Mouse (Mus musculus) left cerebral cortex, postnatal 4 days (tissue): ENCODE results near the gene Deup1. TPM values are rescaled to one million over a fixed set of nuclear protein-coding genes. Genes with fewer than 3 reads are reported as not detected.

Experiments
- DNase-seq: peaks from one replicate; pipeline ENCODE4 v3.0.0-alpha.2; 2022
- intact Hi-C: fragments of 180-260 bp; cut with DNase I; formaldehyde crosslinking; loops from one replicate; pipeline ENCODE4 v1.15.1; 2025
- total RNA-seq, 2 experiments: library from RNA; stranded (reverse); gene quantifications; 2 replicates each; pipeline ENCODE4 v1.2.3; 2021

Deup1 gene
- 1 to 10 TPM; 1.2 to 1.5 TPM for total RNA-seq

DNA sequence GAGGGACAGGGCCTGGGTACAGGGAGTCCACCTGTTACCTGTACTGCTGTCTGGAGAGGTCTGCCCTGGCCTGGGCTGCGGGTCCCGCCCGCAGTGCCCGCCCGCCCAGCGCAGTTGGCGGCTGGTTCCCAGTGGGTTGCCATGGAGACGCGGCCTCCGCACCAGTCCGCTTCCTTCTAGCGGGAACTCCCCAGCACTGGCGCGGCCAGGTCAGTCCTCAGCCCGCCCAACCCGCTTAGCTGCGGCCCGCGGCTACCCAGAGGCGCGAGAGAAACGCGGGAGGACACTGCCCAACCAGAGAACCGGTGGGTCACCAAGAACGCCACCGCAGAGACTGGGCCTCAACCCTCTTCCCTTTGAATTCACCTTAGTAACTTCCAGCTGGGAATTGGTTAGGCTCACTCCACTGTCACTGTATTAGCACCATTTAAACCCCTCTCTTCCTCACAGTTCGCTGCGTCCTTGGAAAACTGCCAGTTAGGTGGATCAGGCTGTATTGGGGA lies at the start of gene Deup1:
Gene Deup1 (minus strand): TSS at position 149 of the 503 bp plus-strand sequence.
- intact Hi-C loops: no loop called here
- DNase-seq: peak; percentile 58

DNA sequence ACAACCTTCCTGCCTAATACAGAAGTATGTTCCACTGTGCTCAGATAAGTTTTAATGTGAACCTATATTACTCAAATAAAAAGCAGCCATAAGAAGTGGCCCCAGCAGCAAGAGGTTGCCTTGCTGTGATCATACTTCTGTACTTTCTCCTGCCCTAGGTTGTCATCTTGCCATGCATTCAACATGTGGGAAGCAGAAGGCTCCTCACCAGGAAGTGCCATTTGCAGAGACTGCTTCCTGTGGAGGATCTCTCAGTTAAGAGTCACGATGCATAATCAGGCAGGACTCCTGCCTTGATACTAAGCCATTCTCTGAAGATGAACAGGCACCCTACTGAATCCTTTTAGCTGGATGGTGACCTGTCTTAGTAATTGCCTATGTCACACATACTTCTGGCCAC lies 44.5 kb upstream of the Deup1 start:
- intact Hi-C loops: no loop called here
- no peak for DNase-seq

DNA sequence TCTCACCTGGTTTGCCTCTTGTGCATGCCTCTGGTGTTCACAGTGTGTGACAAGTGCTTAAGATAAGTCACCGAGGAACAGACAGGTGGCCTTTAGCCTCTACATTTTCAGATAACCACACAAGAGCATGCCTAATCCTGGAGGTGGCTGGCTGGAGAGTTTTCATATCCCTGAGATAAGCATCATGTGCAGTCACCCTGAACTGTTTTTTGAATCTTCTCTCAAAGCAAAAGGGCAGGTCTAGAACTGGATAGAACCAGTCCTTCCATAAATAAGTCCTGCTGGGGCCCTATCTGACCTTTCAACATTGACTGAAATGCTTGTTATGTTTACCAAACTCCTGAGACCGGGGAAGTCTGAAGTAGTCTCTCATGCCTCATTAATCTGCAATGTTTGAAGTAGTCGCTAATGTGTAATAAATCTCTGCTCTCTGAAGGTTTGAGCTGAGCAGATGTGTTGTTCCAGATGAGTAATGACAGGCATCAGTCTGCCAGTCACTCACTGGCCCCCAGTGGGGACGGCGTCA lies 42.3 kb upstream of the Deup1 start:
- intact Hi-C loops: no loop called here

DNA sequence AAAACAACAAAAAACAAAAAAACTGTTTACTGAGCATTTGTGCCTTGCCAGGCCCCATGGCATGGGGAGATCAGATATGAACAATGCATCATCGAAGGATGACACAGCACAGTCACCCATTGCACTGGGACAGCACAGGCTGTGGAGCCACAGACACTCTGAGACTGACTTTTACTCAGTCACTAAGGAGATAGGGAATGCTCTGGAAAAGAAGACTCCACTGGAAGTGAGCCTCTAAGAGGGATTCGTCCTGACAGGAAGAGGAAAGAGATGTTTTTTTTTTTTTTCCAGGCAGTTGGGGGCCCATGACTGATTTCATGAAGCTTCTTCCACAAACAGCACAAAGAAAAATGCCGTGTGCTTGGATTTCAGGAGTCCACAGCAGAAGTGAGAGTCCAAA lies 41.7 kb upstream of the Deup1 start:
- intact Hi-C loops: no loop called here
- DNase-seq: no peak

More for the DNA sequence above, 42.3 kb upstream of the Deup1 start:
- DNase-seq: no peak

DNA sequence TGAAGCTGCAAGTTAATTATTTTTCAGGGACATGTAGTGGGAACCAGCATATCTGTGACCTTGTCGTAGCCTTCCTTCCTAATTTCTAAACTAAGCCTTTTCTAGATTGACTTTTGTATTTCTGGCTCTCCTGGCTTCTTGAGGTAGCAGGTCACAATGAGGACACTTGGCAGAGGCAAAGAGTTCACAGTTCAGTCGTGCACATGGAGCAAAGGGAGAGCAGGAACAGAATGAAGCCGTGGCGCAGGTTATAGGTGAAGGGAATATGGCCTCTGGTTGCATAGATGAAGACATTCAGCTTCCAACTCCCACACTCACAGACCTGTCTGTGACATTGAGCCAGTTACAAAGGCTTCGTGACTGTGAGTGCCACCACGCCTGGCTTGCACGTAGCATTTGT lies 36.9 kb upstream of the Deup1 start:
- intact Hi-C loops: no loop called here
- DNase-seq: no peak

DNA sequence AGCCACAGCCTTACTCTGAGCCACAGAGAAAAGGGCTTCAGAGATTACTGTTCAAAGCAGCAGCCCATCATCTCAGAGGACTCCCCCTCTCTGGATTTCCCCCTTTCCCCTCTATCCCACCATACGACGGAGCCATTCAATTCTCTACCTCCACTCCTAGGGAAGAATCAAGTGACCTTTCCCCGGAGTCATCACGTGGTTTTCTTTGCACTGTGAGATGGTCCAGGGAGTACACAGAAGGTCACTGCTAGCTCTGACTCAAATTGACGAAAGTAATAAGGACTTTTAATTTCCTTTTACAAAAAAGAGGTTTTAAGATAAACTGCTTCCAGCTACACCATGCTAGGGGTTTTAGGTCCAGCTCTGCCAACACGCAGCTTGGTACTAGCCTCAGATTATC lies 31.3 kb upstream of the Deup1 start:
- intact Hi-C loops: no loop called here
- DNase-seq: no peak

DNA sequence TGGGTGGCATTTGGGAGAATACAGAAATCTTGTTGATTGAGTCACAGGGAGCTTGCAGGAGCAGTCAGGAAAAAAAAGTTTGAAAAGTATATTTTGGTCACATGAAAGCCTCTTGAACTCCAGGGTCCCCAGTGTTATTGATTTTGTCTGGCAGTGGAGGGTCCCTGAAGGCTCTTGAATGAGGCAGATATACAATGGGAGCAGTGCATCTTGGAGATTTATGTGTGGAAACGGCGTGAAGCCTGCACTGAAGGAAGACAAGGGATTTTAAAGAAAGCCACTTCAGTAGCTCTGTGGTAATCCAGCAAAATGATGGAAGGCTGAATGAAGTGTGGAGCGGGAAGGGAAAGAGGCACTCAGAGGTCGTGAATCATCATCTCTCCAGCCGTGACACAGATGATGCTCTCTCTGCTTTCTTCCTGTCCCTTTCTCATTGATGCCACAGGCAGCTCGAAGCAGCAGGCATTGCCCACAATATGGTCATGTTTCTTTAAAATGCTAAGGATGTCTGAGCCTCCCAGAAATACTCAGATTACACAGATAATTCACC lies 30.6 kb upstream of the Deup1 start:
- no peak for DNase-seq
- intact Hi-C loops: no loop called here

DNA sequence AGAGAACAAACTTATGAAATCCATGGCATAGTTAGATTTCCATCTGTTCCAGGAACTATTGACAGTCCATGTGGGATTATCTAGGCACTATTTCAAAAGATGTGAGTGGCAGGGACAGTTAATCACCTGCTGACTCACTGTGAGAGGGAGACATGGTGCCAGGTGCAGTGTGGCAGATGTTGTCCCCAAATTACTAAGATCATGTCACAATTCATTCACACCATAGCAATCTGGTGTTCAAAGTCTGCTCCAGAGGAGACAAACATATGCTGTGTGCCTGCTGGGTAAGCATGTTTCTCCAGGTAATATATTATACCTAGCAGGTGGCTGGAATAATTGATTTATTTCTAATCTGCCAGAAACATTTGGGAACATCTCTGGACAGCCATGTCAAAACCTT lies 25.3 kb upstream of the Deup1 start:
- intact Hi-C loops: no loop called here
- peak; percentile 31 for DNase-seq

DNA sequence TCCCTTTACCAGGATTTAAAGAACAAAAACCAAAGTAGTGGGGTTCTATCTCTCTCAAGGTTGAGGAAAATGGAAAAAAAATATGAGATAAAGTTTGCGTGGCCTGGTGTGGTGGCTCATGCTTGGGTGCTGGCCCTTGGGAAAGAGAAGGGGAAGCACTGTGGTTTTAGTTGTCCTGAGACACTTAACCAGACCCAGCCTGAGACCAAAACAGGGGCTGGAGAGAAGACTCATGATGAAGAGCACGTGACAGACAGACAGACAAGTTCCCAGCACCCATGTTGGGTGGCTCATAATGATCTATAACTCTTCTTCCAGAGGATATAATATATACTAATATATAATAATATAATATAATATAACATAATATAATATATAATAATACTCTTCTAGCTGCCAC lies 22.2 kb upstream of the Deup1 start:
- DNase-seq: no peak
- intact Hi-C loops: no loop called here

DNA sequence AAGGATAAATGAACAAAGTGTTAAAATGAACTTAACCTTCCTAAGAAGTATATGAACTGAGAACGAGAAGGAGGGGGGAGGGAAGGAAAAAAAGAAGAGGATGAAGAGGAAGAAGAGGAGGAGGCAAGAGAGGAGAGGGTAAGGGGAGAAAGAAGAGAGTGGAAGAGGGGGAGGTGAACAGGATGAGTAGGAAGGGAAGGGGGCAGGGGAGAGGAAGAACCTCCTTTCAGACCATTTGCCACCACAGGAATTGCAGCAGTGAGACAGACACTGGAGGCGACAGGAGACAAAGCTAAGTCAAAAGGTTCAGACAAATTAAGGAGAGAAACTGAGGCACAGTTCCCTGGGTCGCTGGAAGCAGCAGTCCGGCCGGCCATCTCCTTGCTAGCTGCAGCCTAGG lies 349 bp downstream of the Deup1 start:
- intact Hi-C loops: no loop called here
- no peak for DNase-seq

DNA sequence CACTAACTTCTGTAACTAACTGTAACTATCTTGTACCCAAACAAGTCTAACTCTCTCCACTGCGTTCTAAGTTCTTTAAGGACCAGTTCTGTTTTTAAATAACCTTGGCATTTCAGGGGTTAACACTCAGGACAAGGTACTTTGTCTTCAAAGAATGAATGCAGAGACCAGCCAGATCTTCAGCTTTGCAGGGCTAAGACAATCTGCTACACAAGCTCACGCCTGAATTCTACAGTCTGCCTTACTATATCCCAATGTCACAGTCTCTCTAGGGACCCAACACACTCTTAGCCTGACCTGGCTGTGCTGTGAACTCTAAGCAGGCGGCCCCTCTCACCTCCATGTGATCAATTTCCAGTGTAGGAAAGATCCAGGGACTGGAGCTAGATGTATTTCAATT lies 3.0 kb downstream of the Deup1 start:
- intact Hi-C loops: no loop called here
- no peak for DNase-seq

DNA sequence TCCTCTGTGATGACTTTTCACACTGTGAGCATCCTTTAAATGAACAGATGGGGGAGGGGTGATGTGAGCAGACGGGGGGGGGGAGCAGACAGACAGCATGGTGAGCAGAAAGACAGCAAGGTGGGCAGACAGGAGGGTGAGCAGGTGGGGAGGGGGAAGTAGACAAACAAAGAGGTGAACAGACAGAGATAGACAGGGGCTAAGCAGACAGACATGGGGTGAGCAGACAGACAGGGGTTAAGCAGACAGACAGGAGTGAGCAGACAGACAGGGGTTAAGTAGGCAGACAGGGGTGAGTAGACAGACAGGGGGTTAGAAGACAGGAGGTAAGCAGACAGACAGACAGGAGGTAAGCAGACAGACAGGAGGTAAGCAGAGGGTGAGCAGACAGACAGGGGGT lies 8.0 kb downstream of the Deup1 start:
- no peak for DNase-seq
- intact Hi-C loops: no loop called here

DNA sequence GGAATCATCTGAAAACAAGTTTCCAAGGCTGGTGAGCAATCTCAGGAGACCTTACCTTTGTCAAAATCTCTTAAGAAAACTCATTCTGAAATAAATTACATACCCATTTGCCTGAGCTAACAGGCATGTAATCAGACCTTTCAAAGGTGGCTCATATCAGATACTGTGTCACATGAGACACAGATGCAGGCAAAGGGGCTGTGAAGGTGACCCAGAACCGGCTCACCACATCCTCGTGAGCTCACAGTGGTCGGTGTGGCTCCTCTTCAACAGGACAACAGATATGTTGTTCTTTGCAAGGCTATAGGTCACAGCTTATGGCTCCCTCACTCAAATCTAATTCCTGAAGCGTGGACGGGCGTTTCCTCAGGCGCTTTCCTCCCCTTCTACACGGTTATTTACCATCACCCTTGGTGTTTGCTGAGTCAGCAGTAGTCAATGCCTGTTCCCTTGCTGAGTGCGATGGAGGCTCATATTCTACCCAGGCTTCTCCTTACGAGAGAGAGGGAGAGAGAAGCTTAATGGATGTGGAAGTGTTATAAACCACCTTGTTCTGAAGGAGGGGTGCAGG lies 8.6 kb downstream of the Deup1 start:
- no peak for DNase-seq

DNA sequence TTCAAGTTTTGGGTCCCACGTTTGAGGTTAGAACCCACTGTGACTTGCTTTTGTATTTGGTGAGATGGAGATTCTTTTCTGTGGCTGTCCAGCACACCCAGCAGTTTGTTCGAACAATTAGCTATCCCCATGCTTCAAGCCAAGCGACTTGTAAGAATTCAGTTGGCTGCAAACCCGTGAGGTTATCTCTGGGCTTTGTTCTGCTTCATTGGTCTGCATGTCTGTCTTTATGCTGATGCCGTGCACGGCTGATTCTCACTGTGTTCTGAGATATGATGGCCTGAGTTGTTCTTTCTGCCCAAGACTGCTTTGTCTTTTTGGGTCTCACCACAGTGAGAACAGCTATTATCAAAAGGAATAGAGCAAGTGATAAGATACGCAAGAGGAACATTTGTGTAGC lies 10.7 kb downstream of the Deup1 start:
- intact Hi-C loops: no loop called here
- DNase-seq: no peak

More for the DNA sequence above, 8.6 kb downstream of the Deup1 start:
- intact Hi-C loops: no loop called here

DNA sequence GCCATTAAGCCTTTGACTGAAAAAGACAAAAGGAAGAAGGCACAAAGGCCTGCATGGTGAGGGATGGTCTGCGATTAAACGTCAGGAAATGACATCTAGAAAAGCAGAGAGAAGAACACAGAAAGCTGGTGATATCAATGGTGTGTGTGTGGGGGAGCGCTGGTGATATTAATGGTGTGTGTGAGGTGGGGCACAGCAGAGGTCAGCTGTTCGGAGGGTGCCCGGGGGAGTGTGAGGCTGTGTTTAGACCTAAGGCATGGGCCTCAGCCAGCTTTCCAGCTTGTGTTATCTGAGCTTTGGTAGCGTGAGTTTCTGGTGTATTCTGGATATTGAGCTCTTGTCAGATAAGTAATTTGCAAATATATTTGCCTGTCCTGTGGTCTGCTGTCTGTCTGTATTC lies 11.3 kb downstream of the Deup1 start:
- intact Hi-C loops: no loop called here
- DNase-seq: no peak

DNA sequence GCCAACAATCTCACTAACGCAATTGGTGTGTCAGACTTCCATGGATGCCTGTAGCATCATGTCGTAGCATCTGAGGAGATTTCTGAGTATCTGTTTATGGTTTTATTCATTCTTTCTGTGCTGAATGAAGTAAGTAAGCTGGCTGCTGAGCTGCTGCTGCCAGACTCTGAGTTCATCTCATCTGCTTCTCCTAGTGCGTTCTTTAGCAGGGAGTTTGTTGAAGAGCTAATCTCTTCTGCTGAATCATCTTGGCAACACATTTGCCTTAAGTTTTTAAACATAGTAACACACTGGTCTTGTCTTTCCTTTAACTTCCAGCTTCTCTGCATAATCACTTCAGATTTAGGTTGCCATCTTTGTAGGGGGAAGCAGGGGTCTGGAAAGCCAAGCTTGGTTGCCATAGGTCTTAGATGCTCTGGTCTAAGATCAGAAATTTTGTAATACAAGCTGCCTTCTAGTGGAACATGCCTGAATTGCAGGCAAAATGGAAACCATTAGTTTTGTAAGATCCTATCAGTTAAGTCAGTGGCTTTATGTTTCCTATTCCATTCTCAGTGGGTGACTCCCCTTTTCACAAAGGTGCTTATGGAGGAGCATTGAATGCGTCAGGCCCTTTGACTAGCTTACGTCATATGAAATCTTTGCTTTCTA lies 18.3 kb downstream of the Deup1 start:
- intact Hi-C loops: no loop called here
- DNase-seq: no peak

DNA sequence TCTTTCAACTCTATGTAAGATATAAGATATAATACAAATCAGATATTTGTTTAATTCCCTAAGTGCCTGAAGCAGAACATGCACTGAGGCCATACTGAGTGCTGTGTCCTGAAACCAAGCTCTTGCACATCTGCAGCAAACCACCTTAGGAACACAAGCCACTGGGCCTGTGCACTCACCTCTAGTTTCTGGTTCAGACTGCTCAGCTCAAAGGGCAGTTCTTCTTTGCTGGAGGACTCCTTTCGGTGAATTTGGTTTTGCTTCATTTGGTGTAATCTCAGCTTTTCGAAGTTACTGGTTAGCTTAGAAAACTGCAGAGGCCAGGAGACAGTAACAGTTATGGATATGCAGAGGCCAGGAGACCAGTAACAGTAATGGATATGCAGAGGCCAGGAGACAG lies 20.1 kb downstream of the Deup1 start:
- no peak for DNase-seq
- intact Hi-C loops: no loop called here

DNA sequence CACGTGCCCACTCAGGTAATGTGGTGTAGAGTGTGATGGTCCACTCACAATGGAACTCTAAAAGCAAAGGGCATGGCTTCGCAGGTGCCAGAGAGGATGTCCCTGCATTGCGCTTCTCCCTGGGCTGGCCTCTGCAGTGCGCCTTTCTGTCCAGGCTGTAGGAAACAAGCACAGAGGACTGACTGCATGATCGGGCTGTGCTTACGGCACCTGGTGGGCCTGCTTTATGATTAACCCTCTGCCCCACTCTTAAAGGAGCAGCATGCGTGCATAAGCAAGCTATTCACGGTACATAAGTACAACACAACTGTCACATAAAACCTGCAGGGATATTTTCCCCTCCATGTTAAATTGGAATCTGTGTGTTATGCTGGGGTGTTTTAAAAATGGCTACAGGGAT lies 24.6 kb downstream of the Deup1 start:
- intact Hi-C loops: no loop called here
- no peak for DNase-seq

DNA sequence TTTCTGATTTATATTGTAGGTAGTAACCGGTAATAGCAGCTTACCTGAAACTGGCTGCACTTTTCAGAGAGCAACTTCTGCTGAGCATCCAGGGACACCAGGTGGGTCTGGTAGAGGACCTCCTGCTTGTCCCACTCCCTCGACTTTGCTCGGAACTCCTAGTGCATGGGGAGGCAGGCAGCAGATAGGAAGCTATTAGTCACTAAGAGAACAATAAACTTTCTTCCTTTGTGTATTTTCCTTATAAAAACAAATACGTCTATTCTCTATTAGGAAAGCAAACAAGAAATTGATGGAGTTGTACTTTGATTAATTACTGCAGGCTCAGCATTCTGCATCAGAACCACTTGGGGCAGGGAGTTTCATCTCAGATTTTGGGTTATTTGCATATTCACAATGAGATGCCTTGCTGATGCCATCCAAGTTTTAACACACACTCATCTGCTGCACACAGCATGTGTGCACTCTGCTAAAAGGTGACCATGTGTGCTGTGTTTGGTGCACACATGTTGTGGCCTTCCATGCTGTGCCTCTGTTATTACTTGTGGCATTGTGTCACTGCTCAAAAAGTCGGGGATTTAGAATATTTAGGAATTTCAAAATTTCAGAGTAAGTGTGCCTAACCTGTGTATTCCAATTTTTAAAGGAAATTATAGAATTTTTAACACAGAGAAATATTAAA lies 26.7 kb downstream of the Deup1 start:
- no peak for DNase-seq
- intact Hi-C loops: no loop called here

DNA sequence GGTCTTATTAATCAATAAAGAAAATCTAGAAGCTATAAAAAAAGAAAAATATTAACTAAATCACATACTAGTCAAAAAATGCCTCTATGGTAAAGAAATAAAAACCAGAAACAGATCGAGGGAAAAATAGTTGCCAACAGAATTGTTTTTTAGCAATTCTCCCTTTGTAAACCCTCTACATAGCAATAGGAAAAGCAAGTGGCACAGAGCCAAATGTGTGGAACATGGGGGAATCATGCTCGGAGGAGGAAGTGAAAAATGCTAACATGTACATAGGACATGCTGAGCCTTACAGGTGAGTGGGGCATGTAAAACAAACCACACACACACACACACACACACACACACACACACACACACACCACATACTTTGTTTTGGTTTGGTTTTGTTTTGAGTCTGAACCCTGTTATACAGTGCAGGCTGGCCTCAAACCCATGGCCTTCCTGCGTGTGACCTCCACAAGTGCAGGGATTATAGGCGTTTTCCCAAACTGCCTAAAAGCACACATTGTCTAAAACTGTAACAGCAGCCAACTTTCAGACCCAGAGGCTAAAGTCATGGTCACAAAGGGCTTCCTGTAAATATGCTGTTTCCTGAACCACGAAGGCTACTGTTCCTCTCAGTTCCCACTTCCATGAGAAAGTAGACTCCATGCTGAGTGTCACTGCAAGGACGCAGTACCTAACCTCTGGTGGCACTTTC lies 27.4 kb downstream of the Deup1 start:
- no peak for DNase-seq
- intact Hi-C loops: no loop called here

DNA sequence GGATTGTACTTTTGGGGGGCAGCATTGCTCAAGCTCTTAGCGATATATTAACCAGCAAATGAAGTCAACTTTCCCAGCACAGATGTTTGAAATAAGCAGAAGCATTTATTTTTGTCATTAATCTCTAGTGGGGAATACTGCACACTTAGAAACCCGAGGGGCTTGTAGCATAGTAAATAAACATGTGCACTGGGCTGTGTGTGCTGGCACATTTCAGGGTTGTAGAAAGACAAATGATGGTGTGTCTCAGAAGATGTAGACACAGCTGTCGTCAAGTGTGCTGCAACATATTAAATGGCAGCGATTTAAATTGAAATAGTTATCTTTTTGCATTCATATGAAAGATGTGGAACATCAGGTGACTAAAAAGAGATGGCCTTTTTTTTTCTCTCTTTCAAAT lies 31.1 kb downstream of the Deup1 start:
- intact Hi-C loops: no loop called here

More for the DNA sequence above, 31.1 kb downstream of the Deup1 start:
- no peak for DNase-seq
